Mouse (Mus musculus): Measurements from ENCODE around the gene Ifna1.

DNA sequence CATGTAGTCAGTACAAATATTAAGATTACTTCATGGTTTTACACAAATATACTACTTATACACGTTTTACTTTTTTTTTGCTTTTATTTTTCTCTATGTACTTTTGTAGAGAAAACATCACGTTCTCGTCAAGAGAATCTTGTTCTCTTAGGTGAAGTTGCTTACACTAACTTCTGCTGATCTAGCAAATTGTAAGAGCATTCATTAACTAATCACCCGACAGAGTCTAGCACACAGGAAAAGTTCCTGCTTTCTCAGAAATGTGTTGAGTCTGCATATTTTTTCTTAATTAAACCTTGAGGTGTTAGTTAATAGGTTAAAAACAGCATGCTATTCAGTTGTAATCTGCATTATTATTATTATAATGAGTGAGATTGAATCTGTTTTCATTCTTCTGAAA is 28.9 kb downstream of the Ifna1 start:
- TF ChIP-seq CTCF (IDR thresholded peaks at IDR 0.05; ENCODE audit: insufficient read depth, low read length) (no peak), POLR2A (IDR thresholded peaks at IDR 0.05; ENCODE audit: borderline replicate concordance, extremely low read depth, low read depth, low read length) (no peak)
